Mouse (Mus musculus) splenic B cell, adult 2 months (primary cell): ENCODE data around the gene Tuba1a.

Experiments
- DNase-seq: peaks from one replicate; pipeline ENCODE4 v3.0.0-alpha.2; 2011; ENCODE audit warnings: low read depth, low spot score
- H3K27me3 ChIP-seq: 2 replicates; pipeline ENCODE4 v1.6.1; 2012; ENCODE audit warnings: mild to moderate bottlenecking, low read length, moderate library complexity, mixed read lengths; ENCODE audit not compliant: control insufficient read depth, poor library complexity, insufficient read depth, severe bottlenecking
- H3K36me3 ChIP-seq: 2 replicates; pipeline ENCODE4 v1.6.1; 2012; ENCODE audit warnings: mild to moderate bottlenecking, low read length, moderate library complexity, mixed read lengths; ENCODE audit not compliant: control insufficient read depth, poor library complexity, insufficient read depth, severe bottlenecking

Gene Tuba1a

DNA sequence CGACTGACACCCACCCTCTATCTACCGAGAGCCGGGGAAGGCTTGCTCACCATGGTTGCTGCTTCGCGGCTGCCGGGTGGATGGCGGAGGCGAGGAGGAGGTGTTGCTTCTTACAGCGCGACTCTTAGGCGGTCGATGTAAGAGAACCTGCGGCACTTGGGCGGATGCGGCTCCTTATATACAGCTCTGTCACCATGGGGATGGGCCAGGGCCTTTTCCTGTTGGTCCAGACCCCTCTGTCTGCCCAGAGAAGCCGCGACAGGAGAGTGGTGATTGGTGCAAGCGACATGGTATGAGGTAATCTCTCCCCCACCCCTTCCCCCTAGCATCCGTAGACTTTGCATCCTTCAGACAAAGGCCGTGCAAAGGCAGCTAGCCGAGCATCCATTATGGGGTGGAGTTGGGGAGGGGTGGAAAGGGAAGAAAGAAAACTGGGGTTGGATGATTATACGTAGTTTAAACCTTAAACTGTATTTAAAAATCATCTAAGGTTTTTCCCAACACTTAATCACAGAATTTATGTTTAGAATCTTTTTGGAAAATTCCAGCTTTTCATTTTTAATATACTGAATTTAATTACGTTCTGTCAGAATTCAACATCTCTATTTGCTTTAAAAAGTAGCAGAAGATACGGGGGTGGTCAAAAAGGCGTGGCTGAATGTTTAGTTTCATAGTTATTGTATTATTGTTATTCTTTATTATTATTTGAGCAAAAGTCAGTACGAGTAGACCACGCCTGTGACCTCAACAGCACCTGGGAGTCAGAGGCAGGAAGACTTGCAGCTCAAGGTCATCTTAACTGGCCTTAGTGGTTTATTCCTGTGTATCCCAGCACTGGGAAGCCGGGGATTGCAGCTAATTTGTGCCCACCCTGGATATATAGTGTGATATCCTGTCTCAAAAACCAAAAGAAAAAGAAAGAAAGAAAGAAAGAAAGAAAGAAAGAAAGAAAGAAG lies at the start of gene Tuba1a, which contains the start of gene Gm49450:
Gene Tuba1a, minus strand, starts transcription at position 303 of the 956 bp plus-strand sequence.
Gene Gm49450, minus strand, starts transcription at position 151 of the 956 bp plus-strand sequence.
- Histone ChIP-seq H3K36me3 (no peaks in the 10 kb centered on the region), H3K27me3 (no peaks in the 10 kb centered on the region)
- peak; percentile 97 for DNase-seq

DNA sequence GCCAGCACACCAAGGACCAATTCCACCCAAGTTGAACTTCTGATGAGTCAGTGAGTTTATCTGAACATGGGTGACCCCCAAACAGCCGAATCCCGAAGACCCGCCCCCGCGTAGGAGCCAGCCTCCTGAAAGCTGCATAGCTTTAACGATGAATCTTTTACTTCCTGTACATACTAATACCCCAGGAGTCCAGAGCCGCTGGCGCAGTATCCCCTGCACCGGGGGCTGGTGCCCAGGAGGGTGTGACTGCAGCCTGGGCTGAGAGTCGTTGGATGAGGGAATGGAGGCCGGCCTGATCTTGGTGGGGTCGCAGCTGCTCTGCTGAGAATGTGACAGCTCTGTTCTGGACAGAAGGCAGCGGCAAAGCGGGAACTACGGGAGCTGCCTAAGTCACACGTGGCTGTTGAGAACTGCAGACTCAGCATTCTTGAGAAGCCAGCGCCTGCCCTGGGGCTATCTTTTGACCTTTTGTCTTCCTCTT lies 48.0 kb upstream of the Tuba1a start:
- no peaks in the 10 kb centered on the region for H3K36me3 ChIP-seq
- no peak for DNase-seq
- peaks cover 2% of the 10 kb centered on the region; the same call in 1 of the 2 replicates for H3K27me3 ChIP-seq

DNA sequence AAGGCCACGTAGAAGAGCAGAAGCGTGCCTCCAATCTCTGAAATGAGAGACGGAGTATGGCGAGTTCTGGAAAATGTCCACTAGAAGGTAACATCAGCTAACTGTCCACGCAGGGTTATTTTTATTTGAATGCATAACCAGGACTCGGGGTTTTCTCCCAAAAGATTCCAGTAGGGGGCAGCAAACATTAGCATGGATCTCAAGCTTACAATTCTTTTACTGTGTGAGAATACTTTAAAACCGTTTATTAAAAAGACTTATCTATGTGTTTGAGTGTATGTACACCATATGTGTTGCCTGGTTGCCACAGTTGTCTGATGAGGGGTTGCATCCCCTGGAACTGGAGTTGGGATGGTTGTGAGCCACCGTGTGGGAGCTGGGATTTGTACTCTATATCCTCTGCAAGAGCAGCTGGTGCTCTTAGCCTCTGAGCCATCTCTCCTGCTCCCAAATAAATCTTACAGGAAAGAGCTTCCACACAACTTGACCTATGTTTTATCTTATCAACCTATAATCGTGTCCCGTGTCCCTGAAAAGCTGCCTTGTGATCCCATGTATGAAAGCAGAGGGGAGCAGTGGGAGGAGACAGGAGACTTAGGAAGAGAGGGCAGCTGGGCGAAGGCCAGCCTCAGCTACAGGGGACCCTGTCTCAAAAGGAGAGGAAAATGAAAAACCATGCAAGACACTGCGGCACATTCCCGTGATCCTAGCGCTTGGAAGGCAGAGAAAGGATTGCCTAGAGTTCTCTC lies 47.2 kb upstream of the Tuba1a start:
- H3K36me3 ChIP-seq: no peaks in the 10 kb centered on the region
- peaks cover 2% of the 10 kb centered on the region; the same call in 1 of the 2 replicates for H3K27me3 ChIP-seq
- peak; percentile 77 for DNase-seq

DNA sequence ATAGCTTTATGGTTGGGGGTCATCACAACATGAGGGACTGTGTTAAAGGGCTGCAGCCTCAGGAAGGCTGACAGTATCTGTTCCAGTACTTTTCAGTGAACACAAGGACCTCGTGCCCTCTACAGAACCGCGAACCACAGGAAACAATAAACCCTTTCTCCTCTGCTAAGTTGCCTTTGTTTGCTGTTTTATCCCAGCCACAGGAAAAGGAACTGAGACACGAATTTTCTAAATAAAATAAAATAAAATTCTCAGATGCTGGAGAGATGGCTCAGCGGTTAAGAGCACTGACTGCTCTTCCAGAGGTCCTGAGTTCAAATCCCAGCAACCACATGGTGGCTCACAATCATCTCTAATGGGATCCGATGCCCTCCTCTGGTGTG lies 45.3 kb upstream of the Tuba1a start:
- Histone ChIP-seq H3K36me3 (no peaks in the 10 kb centered on the region), H3K27me3 (peaks cover 2% of the 10 kb centered on the region; the same call in 1 of the 2 replicates)
- DNase-seq: no peak

DNA sequence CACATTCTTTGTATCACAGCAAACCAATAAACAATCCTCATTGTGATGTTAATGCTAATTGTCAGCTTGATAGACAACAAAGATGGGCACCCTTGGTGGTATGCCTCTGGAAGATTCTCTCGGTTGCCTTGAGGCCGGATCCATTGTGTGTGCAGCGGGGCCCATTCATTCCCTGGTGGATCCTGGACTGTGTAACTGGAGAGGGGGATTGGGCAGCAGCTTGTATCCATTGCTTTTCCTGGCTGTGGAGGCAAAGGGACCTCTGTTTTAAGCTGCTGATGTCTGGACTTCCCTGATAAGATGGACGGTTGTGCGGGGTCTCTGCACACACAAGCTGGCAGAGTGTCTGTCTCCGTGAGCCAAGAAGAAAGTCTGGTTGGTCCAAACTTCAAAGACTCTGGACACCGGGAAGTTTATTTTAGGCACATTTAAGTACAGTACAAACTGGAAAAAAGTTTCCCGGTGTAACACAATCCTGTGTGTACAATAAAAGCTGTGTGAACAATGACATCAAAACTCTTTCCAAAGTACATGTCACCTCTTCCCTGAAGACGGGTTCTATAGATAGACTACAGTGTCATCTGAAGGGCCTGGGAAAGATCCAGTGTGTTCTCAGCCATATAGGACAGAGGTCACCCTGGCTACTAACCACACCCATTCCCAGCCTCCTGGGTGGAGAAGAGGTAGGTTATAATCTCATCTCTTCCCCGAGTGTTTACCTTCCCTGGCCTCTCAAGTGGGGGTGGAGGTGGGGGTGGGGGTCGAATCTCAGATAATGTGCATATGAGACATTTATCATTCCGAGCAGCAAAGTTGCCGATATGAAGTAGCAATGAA lies 44.7 kb upstream of the Tuba1a start:
- DNase-seq: no peak
- Histone ChIP-seq H3K36me3 (no peaks in the 10 kb centered on the region), H3K27me3 (peaks cover 2% of the 10 kb centered on the region; the same call in 1 of the 2 replicates)

DNA sequence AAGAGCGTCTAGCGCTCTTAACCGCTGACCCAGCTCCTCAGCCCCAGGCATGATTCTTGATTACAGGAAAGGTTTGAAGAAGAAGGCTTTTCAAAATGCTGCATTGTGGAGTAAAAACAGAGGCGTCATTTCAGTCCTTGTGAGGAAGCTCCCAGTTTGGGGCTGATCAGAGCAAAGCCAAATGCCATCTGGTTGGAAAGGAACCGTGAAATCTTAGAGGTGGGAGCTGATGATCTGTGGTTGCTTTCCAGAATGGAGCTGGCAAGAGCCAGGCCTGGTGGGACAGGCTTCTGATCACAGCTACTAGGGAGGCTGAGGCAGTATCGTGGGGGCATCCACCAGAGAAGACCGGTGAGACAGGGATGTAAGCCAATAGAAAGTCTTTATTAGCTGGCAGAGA lies 43.3 kb upstream of the Tuba1a start:
- DNase-seq: no peak
- Histone ChIP-seq H3K36me3 (no peaks in the 10 kb centered on the region), H3K27me3 (peaks cover 2% of the 10 kb centered on the region; the same call in 1 of the 2 replicates)

DNA sequence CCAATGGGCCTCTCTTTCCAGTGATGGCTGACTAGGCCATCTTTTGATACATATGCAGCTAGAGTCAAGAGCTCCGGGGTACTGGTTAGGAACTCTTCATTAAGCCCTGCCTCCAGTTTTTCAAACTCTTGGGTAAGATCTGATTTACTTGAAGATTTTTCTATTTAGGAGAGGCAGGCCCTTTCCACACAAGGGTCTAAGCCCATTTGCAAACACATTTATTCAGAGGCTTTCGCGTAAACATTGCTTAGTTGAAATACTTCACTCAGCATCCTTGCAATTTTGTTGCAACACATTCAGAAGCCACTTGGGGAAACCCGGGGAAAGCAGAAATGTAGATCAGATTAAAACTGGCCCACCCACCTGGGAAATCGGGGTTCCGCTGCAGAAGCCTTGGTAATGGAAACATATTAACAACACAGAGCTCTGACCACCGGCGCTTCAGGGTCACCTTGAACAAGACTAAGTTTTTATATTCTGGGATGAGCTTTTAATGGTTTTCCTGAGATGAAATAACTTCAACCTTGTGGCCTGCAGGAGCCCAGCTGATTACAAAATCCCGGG lies 41.5 kb upstream of the Tuba1a start:
- H3K36me3 ChIP-seq: no peaks in the 10 kb centered on the region
- no peak for DNase-seq

DNA sequence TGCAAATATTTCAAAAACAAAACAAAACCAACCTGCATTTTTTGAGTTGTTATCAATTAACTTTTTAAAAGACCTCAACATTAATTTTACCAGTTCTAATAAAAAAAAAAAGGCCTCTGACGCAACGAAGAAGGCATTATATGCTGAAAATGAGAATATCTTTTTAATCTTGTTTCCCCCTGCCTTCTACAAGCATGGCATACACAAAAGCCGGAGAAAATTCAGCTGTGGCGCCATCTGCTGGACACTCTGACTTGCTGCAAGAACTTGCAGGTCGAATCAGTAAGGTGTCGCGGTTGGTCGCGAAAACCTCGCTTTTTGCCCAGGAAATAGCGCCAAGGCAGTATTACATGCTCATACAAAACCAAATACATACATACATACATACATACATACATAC lies 40.4 kb upstream of the Tuba1a start:
- peak; percentile 95 for DNase-seq
- Histone ChIP-seq H3K27me3 (peaks cover 2% of the 10 kb centered on the region; the same call in 1 of the 2 replicates), H3K36me3 (no peaks in the 10 kb centered on the region)

More for the DNA sequence above, 41.5 kb upstream of the Tuba1a start:
- peaks cover 2% of the 10 kb centered on the region; the same call in 1 of the 2 replicates for H3K27me3 ChIP-seq

DNA sequence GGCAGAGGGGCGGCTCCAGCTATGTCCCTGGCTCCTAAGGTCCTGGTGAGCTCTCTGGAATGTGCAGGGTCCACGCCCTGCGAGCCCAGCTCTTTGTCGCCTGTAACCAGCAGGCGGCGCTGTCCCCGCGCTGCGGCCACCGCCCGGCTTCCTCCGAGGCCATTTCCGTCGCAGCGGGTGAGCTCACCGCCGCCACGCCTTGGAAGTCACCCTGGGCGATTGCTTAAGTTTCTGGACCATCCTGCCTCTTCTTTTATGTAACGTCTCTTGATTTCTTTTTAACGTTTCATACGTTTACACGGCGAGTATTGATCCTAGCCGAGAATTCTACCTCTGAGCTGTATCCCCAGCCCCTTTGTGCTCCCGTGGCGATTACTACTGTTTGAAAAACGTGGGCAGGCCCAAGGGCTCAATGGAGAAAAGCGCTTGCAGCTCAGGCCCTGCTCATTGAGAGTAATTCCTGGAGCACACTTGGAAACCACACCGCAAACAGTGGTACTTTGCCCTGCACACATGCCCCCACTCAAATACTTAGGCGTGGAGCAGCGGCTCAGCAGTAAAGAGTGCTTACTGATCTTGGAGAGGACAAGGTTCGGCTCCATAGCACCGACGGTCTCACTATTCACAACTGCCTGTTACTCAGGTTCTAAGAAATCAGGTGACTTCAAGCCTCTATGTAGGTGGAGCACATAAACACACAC lies 39.7 kb upstream of the Tuba1a start:
- Histone ChIP-seq H3K27me3 (peaks cover under 1% of the 10 kb centered on the region; the same call in 1 of the 2 replicates), H3K36me3 (no peaks in the 10 kb centered on the region)
- DNase-seq: peak; percentile 92

DNA sequence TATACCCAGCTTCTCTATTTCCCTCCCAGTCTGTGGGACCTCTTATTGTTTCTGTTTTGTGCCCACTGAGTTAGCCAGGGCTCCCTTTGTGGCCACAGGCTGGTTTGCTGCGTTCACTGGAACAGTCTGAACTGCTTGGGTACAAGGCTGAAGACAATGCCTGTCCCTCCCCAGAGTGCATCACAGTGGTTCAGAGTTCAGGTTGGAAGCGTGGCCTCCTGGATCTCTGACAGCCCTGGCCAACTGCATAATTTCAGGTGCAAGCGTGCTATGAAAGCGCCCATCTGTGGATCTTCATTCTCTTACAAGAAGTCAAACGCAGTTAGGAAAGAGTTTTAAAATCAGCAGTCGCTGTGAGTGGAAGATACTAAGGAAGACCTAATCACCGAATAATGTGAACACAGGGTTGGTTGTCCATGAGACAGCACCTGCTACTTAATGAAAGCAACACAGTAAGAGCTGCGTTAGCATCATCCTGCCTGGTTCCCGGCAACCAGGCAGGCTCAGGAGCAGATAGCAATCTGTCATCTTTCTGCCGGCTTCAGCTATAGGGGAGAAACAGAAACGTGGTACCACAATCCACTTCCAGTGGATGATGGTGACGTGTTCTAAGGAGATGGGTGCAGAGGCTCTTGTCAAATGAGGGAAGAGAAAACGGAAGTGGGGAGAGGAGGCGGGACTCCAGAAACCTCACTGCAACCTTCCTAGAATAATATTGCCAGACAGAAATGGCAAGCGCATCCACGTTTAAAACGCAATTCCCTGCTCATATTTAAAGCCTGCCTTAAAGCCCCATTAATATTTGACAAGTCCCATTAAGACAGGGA lies 38.8 kb upstream of the Tuba1a start:
- no peaks in the 10 kb centered on the region for H3K36me3 ChIP-seq
- peak; percentile 65 for DNase-seq
- no peaks in the 10 kb centered on the region for H3K27me3 ChIP-seq

DNA sequence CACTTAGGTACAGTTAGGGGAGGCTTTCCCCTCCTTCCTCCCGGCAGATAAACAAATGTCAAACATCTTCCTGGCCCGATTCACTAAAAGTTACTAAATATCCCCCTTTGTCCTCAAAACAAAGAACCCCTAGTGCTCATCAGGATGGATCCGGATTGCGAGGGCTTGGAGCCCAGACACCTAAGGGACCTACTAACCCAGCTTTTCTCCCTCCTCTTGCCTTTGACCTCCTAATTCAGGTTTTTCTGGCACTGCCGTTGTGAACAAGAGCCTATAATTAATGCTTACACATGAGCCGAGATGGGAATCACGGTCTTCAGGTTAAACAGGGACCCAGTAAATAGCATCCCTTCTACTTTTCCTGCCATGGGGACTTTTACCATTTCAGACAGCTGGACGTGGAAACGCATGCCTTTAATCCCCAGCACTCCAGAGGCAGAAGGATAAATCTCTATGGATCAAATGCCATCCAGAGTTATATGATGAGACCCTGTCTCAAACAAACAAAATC lies 38.1 kb upstream of the Tuba1a start:
- no peaks in the 10 kb centered on the region for H3K27me3 ChIP-seq
- no peak for DNase-seq
- no peaks in the 10 kb centered on the region for H3K36me3 ChIP-seq

DNA sequence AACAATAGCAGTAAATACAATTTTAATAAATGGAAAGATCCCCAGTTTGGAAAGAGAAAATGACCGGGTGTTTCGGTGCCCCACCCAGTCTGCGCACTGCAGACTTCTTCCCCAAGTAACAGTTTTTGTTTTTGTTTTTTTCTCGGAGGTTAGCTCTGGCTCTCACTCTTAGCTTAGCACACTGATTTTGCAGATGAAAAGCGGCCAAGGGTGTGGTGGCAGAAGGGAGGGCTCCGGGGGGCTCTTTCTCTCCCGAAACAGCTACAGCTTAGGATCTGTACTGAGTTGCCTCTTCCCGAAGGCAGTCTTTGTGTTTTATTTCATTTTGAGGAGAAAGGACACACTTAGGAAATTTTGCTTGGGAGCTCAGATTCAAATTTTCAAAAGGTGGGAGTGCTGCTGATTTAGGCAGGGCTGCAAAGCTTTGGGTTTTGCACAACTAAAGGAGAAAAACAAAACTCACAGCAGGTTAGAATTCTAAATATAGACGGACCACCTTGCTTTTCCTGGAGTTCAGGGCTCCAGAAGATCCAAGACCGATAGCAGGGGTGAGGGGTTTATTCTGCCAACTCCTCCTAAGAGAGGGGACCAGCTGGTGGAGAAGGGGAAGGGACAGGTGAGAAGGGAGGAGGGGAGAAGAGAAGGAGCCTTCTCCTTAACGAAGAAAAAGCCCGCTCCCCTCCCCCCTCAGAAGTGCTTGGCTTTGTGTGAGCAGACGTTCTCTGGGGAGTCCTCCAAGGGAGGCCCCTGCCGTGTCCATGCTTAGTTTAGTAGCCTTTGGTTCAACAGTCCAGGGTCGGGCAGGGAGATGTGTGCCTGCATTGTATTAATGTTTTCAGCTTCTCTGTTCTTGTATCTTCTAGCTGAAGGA lies 37.4 kb upstream of the Tuba1a start:
- no peaks in the 10 kb centered on the region for H3K27me3 ChIP-seq
- DNase-seq: no peak
- no peaks in the 10 kb centered on the region for H3K36me3 ChIP-seq
